12 mouse cellular contexts compared by ENCODE assay signal in the genomic region with DNA sequence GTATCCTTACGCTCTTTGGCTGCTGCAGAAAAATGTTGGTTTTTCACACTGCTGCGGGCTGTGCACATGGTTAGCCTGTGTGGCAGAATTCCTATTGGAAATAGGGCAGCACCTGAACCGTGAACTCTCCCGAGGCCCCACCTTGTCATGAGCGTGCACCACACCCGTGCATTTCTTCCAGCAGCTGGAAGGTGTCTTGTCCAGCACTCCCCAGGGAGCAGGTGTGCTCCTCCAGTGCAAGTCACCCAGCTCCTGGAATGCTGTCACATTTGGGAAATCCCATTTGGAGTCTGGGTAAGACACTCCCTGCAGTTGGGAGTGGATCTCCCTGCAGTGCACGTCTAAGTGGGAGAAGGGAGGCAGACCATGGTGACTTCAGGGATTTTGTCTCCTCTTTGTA. TPM values are rescaled to one million over a fixed set of nuclear protein-coding genes. Genes with fewer than 3 reads are reported as not detected.
DNase-seq lines count a peak whose midpoint lies in the region; ATAC-seq lines count a peak whose summit lies in the region.
"Had no signal": no experiment of that assay in that cellular context is flagged by ENCODE, and none has a peak within 500 bp of the region (broad histone marks: within the 10 kb centered on the region; RNA-seq: fewer than 3 reads in every experiment).

No protein-coding gene starts in this region.

- peaks cover 35% of the 10 kb centered on the region for H3K4me1 ChIP-seq in kidney, embryonic 16.5 days (ENCODE audit: insufficient read depth, low read length)
- peaks cover 97% of the 10 kb centered on the region for H3K4me1 ChIP-seq in midbrain, embryonic 13.5 days (replicated peaks)
- H3K4me1 ChIP-seq in midbrain, embryonic 14.5 days (ENCODE audit: control insufficient read depth, insufficient read depth, low read length), result peaks cover 69% of the 10 kb centered on the region
- H3K4me1 ChIP-seq in intestine, embryonic 15.5 days (replicated peaks), result peaks cover 37% of the 10 kb centered on the region

- no peak overlapping the region for H3K4me2 ChIP-seq in kidney, embryonic 16.5 days (replicated peaks; ENCODE audit: low read depth, low read length)
- no peak overlapping the region for H3K4me2 ChIP-seq in midbrain, embryonic 13.5 days (replicated peaks)
- H3K4me2 ChIP-seq in midbrain, embryonic 14.5 days (ENCODE audit: low read length), result no peak overlapping the region
- no peak overlapping the region for H3K4me2 ChIP-seq in intestine, embryonic 15.5 days (replicated peaks)
- H3K4me2 ChIP-seq: hindbrain, embryonic 13.5 days had no signal

- H3K27me3 ChIP-seq in kidney, embryonic 16.5 days (ENCODE audit: insufficient read depth, low read length), result no peaks in the 10 kb centered on the region
- H3K27me3 ChIP-seq in midbrain, embryonic 13.5 days, result no peaks in the 10 kb centered on the region
- no peaks in the 10 kb centered on the region for H3K27me3 ChIP-seq in midbrain, embryonic 14.5 days (ENCODE audit: control insufficient read depth, insufficient read depth, low read length)
- H3K27me3 ChIP-seq in intestine, embryonic 15.5 days (replicated peaks), result no peaks in the 10 kb centered on the region
- H3K27me3 ChIP-seq: hindbrain, embryonic 13.5 days had no signal

- DNase-seq in kidney, adult 8-10 months, result no peak
- DNase-seq in midbrain, embryonic 14.5 days, result no peak
- no peak for DNase-seq in embryo, embryonic 10 days (ENCODE audit: low spot score)
- no peak for DNase-seq in urinary bladder, adult 2 months (ENCODE audit: low spot score)
- DNase-seq: cerebellum, postnatal 25 days; kidney, adult 2 months; lung, adult 2 months had no signal

- no peak overlapping the region for H3K27ac ChIP-seq in kidney, embryonic 16.5 days (ENCODE audit: low read length)
- peak overlapping the region; percentile 30; the same call in 1 of the 2 replicates for H3K27ac ChIP-seq in midbrain, embryonic 13.5 days
- H3K27ac ChIP-seq in midbrain, embryonic 14.5 days (replicated peaks; ENCODE audit: low read depth, low read length), result no peak overlapping the region
- no peak overlapping the region for H3K27ac ChIP-seq in intestine, embryonic 15.5 days

- ATAC-seq in kidney, embryonic 16.5 days (ENCODE audit: low FRiP score, low TSS enrichment), result peak; percentile 44; the same call in 1 of the 2 replicates
- no peak for ATAC-seq in midbrain, embryonic 13.5 days
- ATAC-seq in midbrain, embryonic 14.5 days (ENCODE audit: low FRiP score, low TSS enrichment), result no peak
- ATAC-seq in intestine, embryonic 15.5 days, result peak; percentile 37; the same call in 1 of the 2 replicates
- ATAC-seq: CD4-positive, CD25-positive, alpha-beta regulatory T cell, adult 4 months had no signal

- H3K9me3 ChIP-seq in kidney, embryonic 16.5 days (ENCODE audit: low read length), result no peaks in the 10 kb centered on the region
- H3K9me3 ChIP-seq in midbrain, embryonic 13.5 days, result no peaks in the 10 kb centered on the region
- no peaks in the 10 kb centered on the region for H3K9me3 ChIP-seq in midbrain, embryonic 14.5 days (ENCODE audit: control insufficient read depth, low read length)
- no peaks in the 10 kb centered on the region for H3K9me3 ChIP-seq in intestine, embryonic 15.5 days
- H3K9me3 ChIP-seq: hindbrain, embryonic 13.5 days had no signal

- no peak overlapping the region for H3K9ac ChIP-seq in kidney, embryonic 16.5 days (replicated peaks; ENCODE audit: low read length)
- H3K9ac ChIP-seq in midbrain, embryonic 13.5 days (replicated peaks), result no peak overlapping the region
- H3K9ac ChIP-seq in midbrain, embryonic 14.5 days (replicated peaks; ENCODE audit: low read length), result no peak overlapping the region
- H3K9ac ChIP-seq in intestine, embryonic 15.5 days, result no peak overlapping the region

- no peaks in the 10 kb centered on the region for H3K36me3 ChIP-seq in kidney, embryonic 16.5 days (ENCODE audit: insufficient read depth, low read length)
- H3K36me3 ChIP-seq in midbrain, embryonic 13.5 days, result no peaks in the 10 kb centered on the region
- H3K36me3 ChIP-seq in midbrain, embryonic 14.5 days (ENCODE audit: control insufficient read depth, insufficient read depth, low read length), result no peaks in the 10 kb centered on the region
- H3K36me3 ChIP-seq in intestine, embryonic 15.5 days, result no peaks in the 10 kb centered on the region
- H3K36me3 ChIP-seq: hindbrain, embryonic 13.5 days had no signal

- WGBS in kidney, embryonic 16.5 days, result 39% methylated on average over 7 of the region's 7 CpGs
- 70% methylated on average over 7 of the region's 7 CpGs for WGBS in midbrain, embryonic 13.5 days
- 66% methylated on average over 7 of the region's 7 CpGs for WGBS in midbrain, embryonic 14.5 days
- 52% methylated on average over 7 of the region's 7 CpGs for WGBS in intestine, embryonic 15.5 days

- no peak overlapping the region for H3K4me3 ChIP-seq in kidney, embryonic 16.5 days (ENCODE audit: low read length)
- H3K4me3 ChIP-seq in midbrain, embryonic 13.5 days (replicated peaks), result no peak overlapping the region
- no peak overlapping the region for H3K4me3 ChIP-seq in midbrain, embryonic 14.5 days (replicated peaks; ENCODE audit: low read depth, low read length)
- no peak overlapping the region for H3K4me3 ChIP-seq in intestine, embryonic 15.5 days (replicated peaks)
- H3K4me3 ChIP-seq: hindbrain, embryonic 13.5 days had no signal

RNA-seq across cellular contexts. Expression of a gene that starts 38.0 kb away (rescaled TPM):
- 66.4 and 79.4 TPM in 2 replicates for polyA plus RNA-seq in kidney, embryonic 16.5 days (2015; fragmentation: Nextera tagmentation; extraction: Ambion mirVana)
- 192 and 229 TPM in 2 replicates for polyA plus RNA-seq in midbrain, embryonic 13.5 days (2015; fragmentation: Nextera tagmentation; extraction: Ambion mirVana)
- polyA plus RNA-seq in midbrain, embryonic 14.5 days (2014; fragmentation: Nextera tagmentation; extraction: Ambion mirVana), result 147 and 187 TPM in 2 replicates
- polyA plus RNA-seq in intestine, embryonic 15.5 days (2015; fragmentation: Nextera tagmentation; extraction: Ambion mirVana), result 83.7 and 86.0 TPM in 2 replicates
- 59.0 and 71.8 TPM in 2 replicates for polyA plus RNA-seq in urinary bladder, adult 2 months (2012; rRNA removed)

Comparison
In these comparisons a context has a peak if more than half of its experiments do, and no peak if none do; other contexts are left out.
1. ATAC-seq: peak in kidney, embryonic 16.5 days (single experiment) and intestine, embryonic 15.5 days (single experiment); none in midbrain, embryonic 13.5 days (single experiment) and midbrain, embryonic 14.5 days (single experiment).